Mouse (Mus musculus): ENCODE results near the gene Rnf144a.
A peak's percentile ranks its signal among the peaks of the same experiment; 100 is the strongest.
"Not testable (repeated sequence)": the region's sequence is repeated elsewhere in the genome, so short reads cannot be mapped to it uniquely, and the experiment has no call there.

The Rnf144a gene

GRCm38 (mm10) chr12:26415104-26415771 is at the start of gene Rnf144a:
Gene Rnf144a, minus strand, starts transcription at chr12:26415254.
- peak; percentile 94 for DNase-seq

GRCm38 (mm10) chr12:26460091-26460490 is 45.0 kb upstream of the Rnf144a start:
- no peak for DNase-seq

GRCm38 (mm10) chr12:26456028-26456698 is 41.1 kb upstream of the Rnf144a start, which contains the start of gene Rsad2:
Gene Rsad2, minus strand, starts transcription at chr12:26456452.
- no peak for DNase-seq

GRCm38 (mm10) chr12:26454682-26455081 is 39.6 kb upstream of the Rnf144a start:
- DNase-seq = no peak

- no peak for DNase-seq
These were observed 37.9 kb upstream of the Rnf144a start for GRCm38 (mm10) chr12:26452951-26453350.

GRCm38 (mm10) chr12:26451150-26451549 is 36.1 kb upstream of the Rnf144a start:
- no peak for DNase-seq

- DNase-seq = no peak
These were observed 34.4 kb upstream of the Rnf144a start for GRCm38 (mm10) chr12:26449483-26449882.

GRCm38 (mm10) chr12:26446377-26447045 is 31.5 kb upstream of the Rnf144a start:
- DNase-seq = no peak

- DNase-seq = no peak
These were observed 29.5 kb upstream of the Rnf144a start for GRCm38 (mm10) chr12:26444511-26444910.

GRCm38 (mm10) chr12:26444054-26444453 is 29.0 kb upstream of the Rnf144a start:
- peak; percentile 60 for DNase-seq

GRCm38 (mm10) chr12:26439366-26439765 is 24.3 kb upstream of the Rnf144a start:
- DNase-seq = no peak

GRCm38 (mm10) chr12:26437950-26438349 is 22.9 kb upstream of the Rnf144a start:
- no peak for DNase-seq

GRCm38 (mm10) chr12:26436334-26436733 is 21.3 kb upstream of the Rnf144a start:
- DNase-seq = no peak

GRCm38 (mm10) chr12:26428771-26429170 is 13.7 kb upstream of the Rnf144a start:
- not testable (repeated sequence) for DNase-seq

- DNase-seq = no peak
These were observed 9.8 kb upstream of the Rnf144a start for GRCm38 (mm10) chr12:26424841-26425240.

- DNase-seq = no peak
These were observed 3.3 kb upstream of the Rnf144a start for GRCm38 (mm10) chr12:26418322-26418721.

- no peak for DNase-seq
These were observed 1.7 kb upstream of the Rnf144a start for GRCm38 (mm10) chr12:26416636-26417295.

- DNase-seq = peak; percentile 69
These were observed 477 bp downstream of the Rnf144a start for GRCm38 (mm10) chr12:26414451-26415103.

GRCm38 (mm10) chr12:26413961-26414411 is 1.1 kb downstream of the Rnf144a start:
- DNase-seq = no peak

GRCm38 (mm10) chr12:26412802-26413201 is 2.3 kb downstream of the Rnf144a start:
- no peak for DNase-seq

- DNase-seq = no peak
These were observed 3.1 kb downstream of the Rnf144a start for GRCm38 (mm10) chr12:26411841-26412450.

GRCm38 (mm10) chr12:26410443-26410842 is 4.6 kb downstream of the Rnf144a start:
- no peak for DNase-seq
